Mouse (Mus musculus): ENCODE data around the gene Ado.

The Ado gene

GRCm38 (mm10) chr10:67535972-67536371, 12.8 kb downstream of the Ado start:
- DNase-seq: peak; percentile 57

- peak; percentile 29 for DNase-seq
Measured at GRCm38 (mm10) chr10:67535256-67535655, 13.5 kb downstream of the Ado start, which contains the start of gene Egr2. TSS of gene Egr2 (plus strand) at chr10:67535475.

- DNase-seq: no peak
Measured at GRCm38 (mm10) chr10:67529769-67530168, 19.0 kb downstream of the Ado start.

- DNase-seq: no peak
Measured at GRCm38 (mm10) chr10:67526435-67526834, 22.3 kb downstream of the Ado start.

GRCm38 (mm10) chr10:67524694-67525093, 24.1 kb downstream of the Ado start:
- no peak for DNase-seq

GRCm38 (mm10) chr10:67524130-67524529, 24.6 kb downstream of the Ado start:
- DNase-seq: no peak

GRCm38 (mm10) chr10:67518733-67519132, 30.0 kb downstream of the Ado start:
- no peak for DNase-seq

- no peak for DNase-seq
Measured at GRCm38 (mm10) chr10:67512871-67513270, 35.9 kb downstream of the Ado start.

GRCm38 (mm10) chr10:67512211-67512610, 36.5 kb downstream of the Ado start:
- DNase-seq: no peak

- DNase-seq: no peak
Measured at GRCm38 (mm10) chr10:67505248-67505647, 43.5 kb downstream of the Ado start.

- no peak for DNase-seq
Measured at GRCm38 (mm10) chr10:67504046-67504445, 44.7 kb downstream of the Ado start.

GRCm38 (mm10) chr10:67503320-67503995, 45.3 kb downstream of the Ado start:
- DNase-seq: no peak

GRCm38 (mm10) chr10:67497951-67498350, 50.8 kb downstream of the Ado start:
- no peak for DNase-seq

GRCm38 (mm10) chr10:67497144-67497892, 51.4 kb downstream of the Ado start:
- no peak for DNase-seq
